Comparison of ENCODE assay signal across 14 mouse cellular contexts in the genomic region with DNA sequence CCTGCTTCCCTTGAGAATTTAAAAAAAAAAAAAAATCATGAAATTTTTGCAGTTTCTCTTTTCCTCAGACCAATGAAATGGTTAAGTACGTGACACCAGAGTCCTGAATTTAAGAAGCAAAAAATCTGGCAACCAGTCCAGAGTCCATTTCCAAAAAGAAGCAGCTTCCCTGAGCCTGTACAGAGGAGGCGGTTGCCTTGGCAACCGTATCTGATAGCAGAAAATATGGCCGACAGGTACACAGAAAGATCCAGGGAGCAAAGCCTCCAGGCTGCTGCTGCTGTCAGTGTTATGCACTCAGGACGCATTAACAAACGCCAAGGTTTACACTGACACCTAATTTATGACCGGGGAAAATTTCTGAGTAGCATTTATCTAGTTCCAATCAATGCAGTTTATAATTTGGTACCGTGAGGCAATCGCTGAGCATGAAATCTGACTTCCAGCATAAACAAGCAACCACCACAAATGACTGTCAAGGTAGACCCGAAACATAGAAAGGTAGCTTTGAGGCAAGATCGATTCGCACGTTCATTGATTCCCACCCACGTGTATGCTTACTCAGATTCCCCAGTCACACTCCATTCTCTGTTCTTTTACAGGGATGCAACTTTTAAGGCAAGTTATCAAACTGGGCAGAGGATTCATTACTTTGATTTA.
DNase-seq lines count a peak whose midpoint lies in the region; ATAC-seq and TF ChIP-seq lines count a peak whose summit lies in the region.
"Had no signal": no experiment of that assay in that cellular context is flagged by ENCODE, and none has a peak within 500 bp of the region (broad histone marks: within the 10 kb centered on the region; RNA-seq: fewer than 3 reads in every experiment).

No protein-coding gene starts in this region.

- H3K9ac ChIP-seq in midbrain, embryonic 15.5 days: peak overlapping the region; percentile 22; the same call in 1 of the 2 replicates
- H3K9ac ChIP-seq in heart, adult 2 months (ENCODE audit: low read depth, low read length): no peak overlapping the region
- H3K9ac ChIP-seq: heart, embryonic 13.5 days had no signal

- 45% methylated on average over 14 of the region's 14 CpGs for WGBS in midbrain, embryonic 15.5 days
- 69% methylated on average over 14 of the region's 14 CpGs for WGBS in lung, adult 2 months
- 86% methylated on average over 14 of the region's 14 CpGs for WGBS in heart, adult 2 months

- peaks cover 10% of the 10 kb centered on the region for H3K4me1 ChIP-seq in midbrain, embryonic 15.5 days
- H3K4me1 ChIP-seq in lung, adult 2 months (ENCODE audit: control insufficient read depth, insufficient read depth, low read length): no peaks in the 10 kb centered on the region
- H3K4me1 ChIP-seq in heart, adult 2 months (ENCODE audit: control insufficient read depth, insufficient read depth, low read length): no peaks in the 10 kb centered on the region
- H3K4me1 ChIP-seq: heart, embryonic 13.5 days had no signal

- peak; percentile 78 to 81 for DNase-seq in cerebellum, postnatal 10 days
- no peak for DNase-seq in cerebellum, adult 11-12 months
- peak; percentile 86 for DNase-seq in brain, embryonic 14.5 days (ENCODE audit: low read depth)
- DNase-seq in layer of hippocampus, adult 2 months (ENCODE audit: low spot score in 2 of 2): peak; percentile 32 to 44
- DNase-seq in lung, adult 2 months: no peak
- no peak for DNase-seq in c-Kit-positive CD71-positive TER-119-positive erythroid progenitor cells, embryonic 14.5 days (ENCODE audit: low spot score)
- no peak for DNase-seq in heart, adult 2 months
- DNase-seq: adrenal gland, postnatal 36 days; kidney, adult 9 months; lung, postnatal 10 days had no signal

- TF ChIP-seq EP300 in heart, adult 2 months (IDR thresholded peaks at IDR 0.05; ENCODE audit: insufficient read depth, low read depth, low read length): no peak

- no peak for TF ChIP-seq POLR2A in brain, embryonic 14.5 days (IDR thresholded peaks at IDR 0.05; ENCODE audit: borderline replicate concordance, extremely low read depth, insufficient read depth, insufficient read length, poor library complexity, severe bottlenecking)
- TF ChIP-seq POLR2A in lung, adult 2 months (IDR thresholded peaks at IDR 0.05; ENCODE audit: borderline replicate concordance, extremely low read depth, low read depth, low read length): no peak
- TF ChIP-seq POLR2A in heart, adult 2 months (IDR thresholded peaks at IDR 0.05; ENCODE audit: insufficient read depth, low read depth, low read length): no peak

- H3K36me3 ChIP-seq in midbrain, embryonic 15.5 days (replicated peaks): no peaks in the 10 kb centered on the region
- H3K36me3 ChIP-seq in heart, adult 2 months (ENCODE audit: control insufficient read depth, insufficient read depth, low read length): no peaks in the 10 kb centered on the region
- H3K36me3 ChIP-seq: G1E; heart, embryonic 13.5 days had no signal

- H3K4me2 ChIP-seq in midbrain, embryonic 15.5 days: peak overlapping the region; percentile 34
- H3K4me2 ChIP-seq: heart, embryonic 13.5 days had no signal

- no peaks in the 10 kb centered on the region for H3K27me3 ChIP-seq in midbrain, embryonic 15.5 days (replicated peaks)
- H3K27me3 ChIP-seq in heart, adult 2 months (ENCODE audit: control insufficient read depth, insufficient read depth, low read length): no peaks in the 10 kb centered on the region
- H3K27me3 ChIP-seq: heart, embryonic 13.5 days had no signal

- no peak for TF ChIP-seq CTCF in brain, embryonic 14.5 days (IDR thresholded peaks at IDR 0.05; ENCODE audit: borderline replicate concordance, extremely low read depth, insufficient read depth, insufficient read length)
- TF ChIP-seq CTCF in layer of hippocampus, adult 2 months (conservative IDR thresholded peaks at IDR 0.05): no peak
- no peak for TF ChIP-seq CTCF in lung, adult 2 months (IDR thresholded peaks at IDR 0.05; ENCODE audit: insufficient read depth, low read length)
- TF ChIP-seq CTCF in heart, adult 2 months (IDR thresholded peaks at IDR 0.05): no peak

- ATAC-seq in midbrain, embryonic 15.5 days (replicated peaks): peak; percentile 96

- no peaks in the 10 kb centered on the region for H3K9me3 ChIP-seq in midbrain, embryonic 15.5 days
- H3K9me3 ChIP-seq: heart, embryonic 13.5 days had no signal

- peak overlapping the region; percentile 84 for H3K27ac ChIP-seq in layer of hippocampus, adult 2 months
- peak overlapping the region; percentile 85 for H3K27ac ChIP-seq in midbrain, embryonic 15.5 days
- no peak overlapping the region for H3K27ac ChIP-seq in heart, adult 2 months
- H3K27ac ChIP-seq: heart, embryonic 13.5 days had no signal

- intact Hi-C loops in heart, adult 2 months (cut with DNase I): no loop called here

- H3K4me3 ChIP-seq in layer of hippocampus, adult 2 months: peak overlapping the region; percentile 43
- H3K4me3 ChIP-seq in midbrain, embryonic 15.5 days: 0 out of 2 replicates have a peak overlapping the region, but pooled peaks have one; percentile 16
- no peak overlapping the region for H3K4me3 ChIP-seq in lung, adult 2 months (replicated peaks; ENCODE audit: extremely low read depth, low read depth, low read length)
- no peak overlapping the region for H3K4me3 ChIP-seq in heart, adult 2 months
- H3K4me3 ChIP-seq: heart, embryonic 13.5 days; myocyte had no signal

- no peaks in the 10 kb centered on the region for H3K79me2 ChIP-seq in heart, adult 2 months (replicated peaks; ENCODE audit: control insufficient read depth, insufficient read depth, low read length)

Comparison
In these comparisons a context has a peak if more than half of its experiments do, and no peak if none do; other contexts are left out.
1. DNase-seq: peak in cerebellum, postnatal 10 days (2 of 2), brain, embryonic 14.5 days (single experiment) and layer of hippocampus, adult 2 months (2 of 2); none in cerebellum, adult 11-12 months (single experiment), lung, adult 2 months (single experiment), c-Kit-positive CD71-positive TER-119-positive erythroid progenitor cells, embryonic 14.5 days (single experiment) and heart, adult 2 months (0 of 2).
2. H3K4me3 ChIP-seq: peak in layer of hippocampus, adult 2 months (single experiment) and midbrain, embryonic 15.5 days (single experiment); none in lung, adult 2 months (single experiment) and heart, adult 2 months (single experiment).